Mouse (Mus musculus): Measurements from ENCODE around the gene Myt1l.

DNA sequence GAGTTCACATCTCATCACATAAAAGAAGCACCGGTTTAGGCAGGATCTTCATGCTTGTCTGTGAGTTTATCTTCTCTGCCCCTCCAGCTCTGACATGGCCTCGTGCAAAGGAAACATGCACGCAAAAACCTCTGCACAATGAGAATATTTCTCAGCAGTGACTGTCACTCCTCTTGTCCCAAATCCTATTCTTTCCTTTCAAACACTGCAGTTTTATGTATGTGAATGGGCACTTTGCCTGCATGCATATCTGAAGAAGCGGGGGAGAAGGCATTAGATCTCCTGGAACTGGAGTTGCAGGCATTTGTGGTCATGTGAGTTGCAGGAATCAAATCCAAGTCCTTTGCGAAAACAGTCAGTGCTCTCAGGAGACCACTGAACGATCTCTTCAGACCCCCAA, 73.0 kb downstream of the Myt1l start:
- TF ChIP-seq EP300 (IDR thresholded peaks at IDR 0.05) (no peak), CTCF (IDR thresholded peaks at IDR 0.05) (no peak)

All from lung, postnatal 0 days (tissue).